Mouse (Mus musculus) spleen, postnatal 36 days (tissue): ENCODE data around the gene 9130204L05Rik.

Experiments
- DNase-seq, 2 experiments: peaks; one replicate each; pipeline ENCODE4 v3.0.0; 2022; ENCODE audit warnings: low spot score in 2 of 2, mixed read lengths in 1 of 2

Gene 9130204L05Rik

GRCm38 (mm10) chr3:91090703-91091102 is at the start of gene 9130204L05Rik:
9130204L05Rik (minus strand) TSS chr3:91090803.
- DNase-seq: no peak

GRCm38 (mm10) chr3:91108696-91109095 is 18.1 kb upstream of the 9130204L05Rik start:
- no peak for DNase-seq

- no peak for DNase-seq
Measured at GRCm38 (mm10) chr3:91059211-91059610, 31.4 kb downstream of the 9130204L05Rik start.

GRCm38 (mm10) chr3:91052654-91053053 is 37.9 kb downstream of the 9130204L05Rik start:
- DNase-seq: no peak
